Mouse (Mus musculus) frontal cortex, adult (tissue): Measurements from ENCODE around the gene Prkag2.
"Not testable (repeated sequence)": the region's sequence is repeated elsewhere in the genome, so short reads cannot be mapped to it uniquely, and the experiment has no call there.

Experiments used
- ATAC-seq: cut with Nextera tagmentation; 2 replicates; pipeline ENCODE4 v1.9.2; 2017; ENCODE audit warnings: mild to moderate bottlenecking, moderate library complexity, mixed read lengths; ENCODE audit not compliant: low TSS enrichment

Gene Prkag2

DNA sequence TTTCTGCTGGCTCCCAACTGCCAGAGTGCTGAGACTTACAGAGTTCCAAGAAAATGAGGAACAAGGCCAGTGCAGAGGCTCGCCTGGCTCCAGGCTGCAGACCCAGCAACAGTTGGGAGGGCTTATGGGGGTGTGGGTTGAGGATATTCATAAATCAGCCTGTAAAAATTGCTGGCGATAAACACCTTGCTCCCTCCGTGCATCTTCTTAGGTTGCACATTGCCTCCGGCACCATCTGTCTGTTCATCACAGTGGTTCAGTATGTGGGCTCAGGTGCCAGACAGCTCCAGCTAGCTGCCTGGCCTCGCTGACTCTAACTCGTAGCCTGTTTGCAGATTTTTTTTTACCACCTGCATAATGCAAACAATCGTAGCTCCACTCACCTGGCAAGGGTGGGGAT is 13.4 kb downstream of the Prkag2 start:
- peak; percentile 39 for ATAC-seq

DNA sequence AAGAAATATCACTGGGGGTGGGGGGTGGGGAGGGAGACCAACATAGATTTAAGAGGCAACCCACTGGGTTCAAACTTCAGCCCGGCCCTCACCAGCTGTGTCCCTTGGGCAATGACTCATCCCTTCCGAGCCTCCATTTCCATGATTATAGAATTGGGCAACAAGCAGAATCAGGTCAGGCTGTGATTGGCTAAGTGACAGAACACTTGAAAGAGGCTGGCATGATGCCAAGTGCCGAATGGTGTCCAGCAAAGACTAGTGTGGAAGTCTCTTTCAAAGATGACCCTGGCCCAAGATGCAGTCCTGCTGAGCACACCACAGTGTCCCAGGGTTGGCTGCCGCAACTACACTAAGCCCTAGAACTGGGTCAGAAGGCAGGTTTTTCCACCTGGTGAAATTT is 14.2 kb downstream of the Prkag2 start:
- no peak for ATAC-seq

DNA sequence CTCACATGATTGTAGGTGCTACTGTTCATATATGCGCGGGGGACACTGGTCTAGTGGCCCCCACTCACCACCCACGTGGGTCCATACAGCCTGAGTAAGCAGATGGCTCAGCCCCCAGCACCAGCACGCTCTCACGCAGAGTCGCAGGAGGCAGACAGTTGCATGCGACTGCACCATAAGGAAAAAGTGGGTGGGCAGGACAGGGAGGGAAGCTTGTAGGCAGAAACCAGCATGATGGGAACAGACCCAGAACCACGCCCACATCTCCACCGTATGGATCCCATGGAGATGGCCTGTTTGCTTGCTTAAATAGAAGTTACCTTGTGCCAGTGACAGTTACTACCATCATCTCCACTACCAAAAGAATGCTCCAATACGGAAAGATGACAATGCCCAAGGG is 15.3 kb downstream of the Prkag2 start:
- peak; percentile 27 for ATAC-seq

DNA sequence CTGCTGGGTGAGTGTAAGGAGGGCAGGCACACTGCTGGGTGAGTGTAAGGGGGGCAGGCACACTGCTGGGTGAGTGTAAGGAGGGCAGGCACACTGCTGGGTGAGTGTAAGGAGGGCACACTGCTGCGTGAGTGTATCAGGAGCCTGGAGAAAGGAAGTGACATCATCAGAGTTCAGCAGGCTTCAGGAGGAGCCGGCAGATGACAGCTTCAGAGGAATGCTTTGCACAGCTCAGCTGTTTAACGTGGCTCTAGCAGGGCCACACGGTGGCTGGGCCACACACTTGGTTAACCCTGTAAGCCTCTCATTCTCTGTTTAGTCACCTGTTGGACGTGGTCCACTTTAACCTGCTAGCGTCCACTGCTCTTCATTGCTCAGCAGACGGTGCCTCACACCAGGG is 16.6 kb downstream of the Prkag2 start:
- ATAC-seq = no peak

DNA sequence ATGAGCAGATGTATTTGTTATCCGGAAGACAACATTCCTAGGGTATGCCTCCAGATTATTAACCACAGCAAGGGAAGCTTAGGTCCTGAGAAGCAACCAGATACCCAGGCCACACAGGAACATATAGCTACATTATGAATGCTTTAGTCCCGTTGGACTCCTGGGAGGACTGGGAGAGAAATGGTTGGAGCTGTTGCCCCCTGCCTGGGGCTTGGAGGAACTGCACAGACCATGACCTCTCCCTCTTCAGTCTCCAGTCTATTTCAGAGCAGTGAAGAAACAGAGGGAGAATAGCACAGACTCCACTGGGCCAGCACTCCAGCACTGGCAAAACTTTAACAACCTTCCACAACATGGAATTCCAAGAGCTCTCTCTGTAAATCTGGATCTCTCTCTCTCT is 17.9 kb downstream of the Prkag2 start:
- 0 out of 2 replicates have a peak, but pooled peaks have one; percentile 5 for ATAC-seq

DNA sequence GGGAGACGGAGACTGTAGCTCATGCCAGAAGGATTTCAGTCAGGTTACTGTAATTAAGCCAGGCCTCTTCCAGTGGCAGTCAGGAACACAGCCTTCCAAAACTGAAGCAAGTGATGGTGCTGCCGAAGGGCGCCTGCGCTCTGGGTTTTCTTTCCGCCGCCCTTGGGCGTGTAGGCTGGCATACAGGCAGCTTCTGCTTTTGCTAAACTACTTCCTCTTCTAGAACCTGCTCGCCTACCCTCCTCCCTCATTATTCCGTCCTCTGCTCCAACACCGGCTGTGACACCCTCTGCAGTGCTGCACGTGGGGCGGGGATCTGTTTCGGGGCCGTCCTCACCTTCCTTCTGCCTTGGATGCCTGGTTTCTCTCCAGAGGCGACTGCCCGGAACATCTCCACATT is 18.9 kb downstream of the Prkag2 start:
- ATAC-seq = peak; percentile 59

DNA sequence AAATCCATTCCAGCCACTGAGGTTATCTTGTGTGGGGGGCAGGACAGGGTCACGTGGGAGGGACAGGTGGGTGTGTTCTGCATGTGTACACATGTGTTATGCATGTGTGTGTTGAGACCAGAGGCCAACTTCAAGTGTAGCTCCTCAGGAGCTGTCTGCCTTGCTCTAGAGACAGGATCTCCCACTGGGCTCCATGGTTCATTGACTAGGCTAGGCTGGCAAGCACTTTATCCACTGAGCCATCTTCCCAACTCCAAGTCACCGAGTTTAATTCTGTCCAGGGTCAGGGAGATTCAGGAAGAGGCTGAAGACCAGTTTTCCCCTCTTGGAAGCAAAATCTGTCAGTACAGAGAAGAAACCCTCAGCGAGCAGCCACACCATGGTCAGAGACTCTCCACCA is 19.4 kb downstream of the Prkag2 start:
- ATAC-seq = no peak

DNA sequence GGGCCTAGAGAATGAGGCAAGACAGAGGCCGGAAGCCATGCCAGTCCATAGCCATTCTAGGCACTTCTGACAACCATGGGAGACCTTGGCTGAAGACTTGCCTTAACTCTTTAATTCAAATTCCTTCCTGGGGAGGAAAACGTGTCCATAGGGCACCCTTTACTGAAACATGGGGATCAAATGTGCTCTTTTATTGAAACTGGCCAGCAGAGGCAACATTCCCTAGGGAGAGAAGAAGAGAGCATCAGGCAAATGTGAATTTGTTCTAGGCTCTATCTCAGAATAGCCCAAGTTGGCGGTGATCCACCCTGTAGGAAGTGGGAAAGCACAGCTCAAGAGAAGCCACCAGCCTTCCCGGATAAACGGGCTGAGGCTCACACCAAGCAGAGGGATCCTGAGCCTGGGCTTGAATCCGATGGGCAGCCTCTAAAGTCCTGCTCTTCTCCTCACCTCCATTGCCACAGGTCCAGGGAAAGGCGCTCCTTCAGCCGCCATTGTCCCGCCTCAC is 19.9 kb downstream of the Prkag2 start:
- peak; percentile 71 for ATAC-seq

DNA sequence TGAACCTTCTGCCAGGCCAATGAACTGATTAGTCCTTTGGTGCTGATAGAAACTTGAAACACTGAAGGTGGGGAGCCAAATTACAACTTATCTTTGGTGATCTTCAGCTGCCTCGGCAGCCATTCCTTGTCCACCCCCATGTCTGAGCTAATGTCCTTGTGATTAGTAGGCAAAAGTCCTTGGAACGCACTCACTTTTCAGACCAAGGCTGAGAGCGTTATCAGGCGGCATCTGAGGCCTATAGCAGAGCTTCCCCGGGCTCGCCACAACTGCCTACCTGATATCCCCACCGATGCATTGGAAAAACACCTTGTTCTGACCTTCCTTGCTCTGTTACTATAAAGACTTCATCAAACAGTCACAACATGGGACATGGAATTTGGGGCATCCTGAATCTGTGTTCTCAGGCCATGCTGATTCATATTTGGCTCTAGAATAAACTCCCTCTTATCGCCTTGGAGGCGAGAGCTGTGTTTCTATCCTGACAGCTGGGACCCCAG is 20.6 kb downstream of the Prkag2 start:
- no peak for ATAC-seq

DNA sequence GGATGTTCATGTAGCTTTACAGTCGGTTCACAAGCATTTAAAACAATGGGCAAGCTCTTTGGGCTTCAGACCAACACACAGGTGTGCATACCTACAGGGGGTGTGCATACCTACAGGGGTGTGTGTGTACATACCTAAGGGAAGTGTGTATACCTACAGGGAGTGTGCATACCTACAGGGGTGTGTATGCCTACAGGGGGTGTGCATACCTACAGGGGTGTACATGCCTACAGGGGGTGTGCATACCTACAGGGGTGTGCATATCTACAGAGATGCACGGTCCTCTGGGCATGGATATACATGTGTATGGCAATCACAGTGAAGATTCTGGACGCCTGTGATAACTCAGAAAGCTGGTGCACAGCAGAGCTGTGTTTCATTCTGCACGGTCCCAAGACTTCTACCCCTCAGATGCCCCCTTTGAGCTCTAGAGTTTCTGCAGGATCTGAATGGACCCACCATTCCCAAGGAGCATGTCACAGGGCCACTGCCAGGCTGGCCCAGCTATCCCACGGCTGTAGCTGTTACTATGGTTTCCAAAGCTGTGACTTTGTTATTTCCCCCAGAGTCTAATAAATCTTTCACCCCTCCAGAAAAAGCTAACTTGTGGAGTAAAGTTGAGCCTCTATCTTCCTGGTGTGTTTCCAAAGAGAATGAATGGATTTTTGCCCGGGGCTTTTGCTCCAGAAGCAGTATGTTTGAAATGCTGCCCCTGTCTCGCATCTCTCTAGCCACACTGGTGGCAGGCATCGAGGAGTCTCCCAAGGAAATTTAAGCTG is 22.4 kb downstream of the Prkag2 start:
- ATAC-seq = no peak

DNA sequence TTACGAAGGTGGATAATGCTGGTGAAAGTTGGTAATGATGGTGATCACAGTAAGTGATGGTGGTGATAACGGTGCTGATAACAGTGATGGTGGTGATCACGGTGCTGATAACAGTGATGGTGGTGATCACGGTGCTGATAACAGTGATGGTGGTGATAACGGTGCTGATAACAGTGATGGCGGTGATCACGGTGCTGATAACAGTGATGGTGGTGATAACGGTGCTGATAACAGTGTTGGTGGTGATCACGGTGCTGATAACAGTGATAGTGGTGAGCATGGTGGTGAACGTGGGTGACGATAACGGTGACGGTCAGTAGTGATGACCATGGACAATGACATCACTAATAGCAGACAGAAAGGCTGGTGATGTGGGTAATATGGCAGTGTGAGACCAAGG is 23.2 kb downstream of the Prkag2 start:
- ATAC-seq = not testable (repeated sequence)

DNA sequence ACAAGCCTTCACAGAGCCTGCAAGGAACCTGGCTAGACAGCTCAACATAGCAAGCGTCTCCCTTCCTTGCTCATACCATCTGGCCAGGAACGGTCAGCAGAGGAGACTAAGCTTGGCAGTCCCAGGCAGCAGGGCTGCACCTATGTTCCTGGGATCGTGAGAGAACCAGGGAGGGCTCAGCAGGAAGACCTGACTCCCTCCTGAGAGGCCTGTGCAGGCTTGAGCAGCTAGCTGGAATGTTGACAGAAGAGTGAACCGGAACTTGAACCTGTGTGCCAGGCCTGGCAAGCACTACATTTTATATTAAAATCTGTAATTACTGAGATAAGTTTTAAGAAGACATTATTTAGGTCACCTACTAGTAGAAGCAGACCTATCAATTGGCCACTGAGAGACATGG is 24.8 kb downstream of the Prkag2 start:
- no peak for ATAC-seq

DNA sequence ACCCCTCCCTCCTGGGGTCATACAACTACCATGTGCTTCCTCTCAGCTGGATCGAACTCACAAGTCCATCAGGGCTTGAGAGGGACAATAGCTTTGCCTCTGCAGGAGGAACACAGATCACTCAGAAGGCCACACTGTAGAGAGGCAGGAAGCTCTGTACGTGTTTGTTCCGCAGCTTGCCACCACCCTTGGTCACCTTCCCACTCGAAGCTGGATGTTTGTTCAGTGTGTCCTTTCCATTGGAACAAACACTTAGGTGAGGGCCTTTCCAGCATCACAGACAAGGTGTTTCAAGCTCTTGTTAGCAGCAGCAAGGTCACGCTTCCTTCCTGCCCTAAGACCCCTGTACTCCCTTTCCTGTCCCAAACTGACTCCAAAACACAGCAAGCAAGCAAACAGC is 30.6 kb downstream of the Prkag2 start:
- ATAC-seq = no peak

DNA sequence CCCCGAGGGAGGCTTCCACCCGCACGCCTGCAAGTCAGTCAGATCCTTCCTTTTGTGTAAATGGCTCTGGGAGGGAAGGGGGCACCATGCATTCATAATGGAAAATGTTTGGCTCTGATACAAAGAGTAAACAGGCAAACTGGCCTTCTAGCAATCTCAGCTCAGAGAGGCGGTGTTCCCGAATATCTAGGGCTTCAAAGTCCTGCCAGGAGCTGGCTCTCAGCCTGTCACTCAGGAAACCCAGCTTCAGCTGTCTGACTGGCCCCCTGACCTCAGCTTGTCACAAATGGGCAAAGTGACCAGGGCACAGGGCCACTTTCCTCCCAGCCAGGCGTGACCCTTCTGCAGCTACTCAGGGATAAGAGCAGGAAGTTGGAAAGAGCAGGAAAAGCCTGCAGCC is 33.3 kb downstream of the Prkag2 start:
- ATAC-seq = no peak

DNA sequence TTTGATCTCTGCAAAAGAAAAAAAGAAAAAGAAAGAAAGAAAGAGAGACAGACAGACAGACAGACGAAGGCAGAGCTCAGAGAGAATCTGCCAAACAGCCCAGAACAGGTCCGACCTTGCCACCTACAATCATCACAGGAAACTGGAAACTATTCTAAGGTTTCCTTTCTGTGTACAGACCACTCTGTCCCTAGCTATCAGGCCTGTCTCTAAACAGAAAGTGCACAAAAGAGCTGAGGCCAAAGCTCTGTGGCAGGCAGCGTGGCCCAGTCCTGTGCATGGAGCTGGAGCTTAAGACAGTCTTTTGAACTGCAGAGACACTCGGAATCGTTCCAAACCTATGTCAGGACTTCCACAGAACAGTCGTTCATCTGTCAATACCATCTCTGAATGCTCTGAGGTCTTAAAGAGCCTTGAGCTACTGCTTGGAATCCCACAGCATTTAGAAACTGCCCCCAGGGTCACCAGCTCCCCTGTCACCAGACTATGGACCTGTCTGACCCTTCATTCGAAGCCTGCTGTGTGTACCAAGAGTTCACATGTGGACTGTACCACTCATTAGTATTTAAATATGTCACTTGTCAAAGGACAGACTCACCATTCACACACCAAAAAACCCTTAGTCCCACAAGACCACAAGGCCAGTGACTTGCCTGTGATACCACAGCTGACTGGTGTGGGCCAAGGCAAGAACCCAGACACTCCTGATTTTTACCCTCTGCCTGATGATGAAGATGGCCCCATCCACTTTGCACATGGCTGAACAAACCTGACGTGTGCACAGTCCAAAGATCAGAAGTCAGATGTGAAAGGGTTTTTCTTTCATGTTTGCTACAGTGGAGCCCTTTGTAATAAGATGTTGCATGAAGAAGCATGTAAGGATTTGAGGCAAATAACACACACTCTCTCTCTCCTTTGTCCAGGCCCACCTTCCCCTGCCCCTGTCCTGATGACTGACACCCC is 35.9 kb downstream of the Prkag2 start:
- no peak for ATAC-seq

DNA sequence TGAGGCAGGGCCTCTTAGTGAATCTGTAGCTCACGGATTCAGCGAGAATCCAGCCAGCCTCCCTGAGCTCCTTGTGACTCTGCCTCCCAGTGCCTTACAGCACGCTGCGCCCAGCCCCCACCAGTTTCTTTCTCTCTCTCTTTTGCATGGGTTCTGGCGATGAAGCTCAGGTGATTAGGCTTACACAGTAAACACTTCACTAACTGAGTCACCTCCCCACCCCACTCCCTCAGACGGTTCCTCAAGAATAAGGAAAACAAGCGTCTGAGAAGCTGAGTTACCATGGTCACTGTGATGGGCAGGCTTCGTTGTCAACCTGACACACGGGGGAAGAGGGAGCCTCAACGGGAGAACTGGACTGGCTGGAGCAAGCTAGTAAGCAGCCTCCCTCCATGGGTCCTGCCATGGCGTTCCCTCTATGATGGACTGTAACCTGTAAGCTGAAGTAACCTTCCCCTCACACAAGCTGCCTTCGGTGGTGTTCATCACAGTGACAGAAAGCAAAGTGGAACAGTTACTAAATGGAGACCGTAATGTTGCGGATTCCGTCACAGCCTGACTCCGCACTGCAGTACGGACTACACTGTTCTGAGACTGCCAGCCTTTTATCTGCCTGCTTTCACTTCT is 37.8 kb downstream of the Prkag2 start:
- peak; percentile 14; the same call in 1 of the 2 replicates for ATAC-seq

DNA sequence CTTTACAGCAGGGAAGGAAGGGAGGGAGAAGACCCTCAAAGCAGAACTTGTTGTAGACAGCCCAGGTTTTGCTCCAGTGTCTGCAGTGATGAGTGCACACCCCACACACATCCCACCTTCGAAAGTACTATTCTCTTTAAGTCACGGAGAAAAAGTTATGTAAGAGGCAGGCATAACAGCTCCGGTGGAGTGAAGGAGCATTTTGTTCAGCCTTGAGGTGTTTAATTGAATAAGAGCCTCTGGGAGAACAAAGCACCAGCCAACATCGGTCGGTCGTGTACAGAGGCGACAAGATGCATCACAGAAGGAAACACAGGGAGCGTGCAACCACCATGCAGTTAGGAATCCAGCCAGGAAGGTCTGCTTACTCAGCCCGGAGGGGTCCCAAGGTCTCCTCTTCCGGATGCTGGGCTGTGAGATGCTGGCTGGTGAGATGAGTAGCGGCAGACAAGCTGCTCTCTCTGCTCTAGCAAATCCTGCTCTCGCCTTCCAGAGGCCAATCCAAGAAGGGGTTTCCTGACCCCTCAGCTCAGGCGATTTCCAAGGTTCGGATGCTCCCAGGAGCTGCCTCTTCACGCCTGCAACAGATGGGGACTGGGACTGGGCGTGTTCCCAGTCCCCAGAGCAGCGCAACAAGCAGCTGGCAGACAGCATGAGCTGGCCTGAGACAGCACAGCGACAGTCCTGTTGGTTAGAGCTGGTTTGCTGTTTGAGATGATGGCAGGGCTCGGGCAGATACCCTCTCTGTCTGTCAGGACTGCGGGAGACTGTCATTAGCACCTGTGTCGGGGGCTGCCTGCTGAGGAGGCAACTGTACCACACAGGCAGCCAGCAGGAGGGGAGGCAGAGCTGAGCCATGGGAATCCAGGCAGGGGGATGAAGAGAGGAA is 41.3 kb downstream of the Prkag2 start:
- peak; percentile 46 for ATAC-seq

DNA sequence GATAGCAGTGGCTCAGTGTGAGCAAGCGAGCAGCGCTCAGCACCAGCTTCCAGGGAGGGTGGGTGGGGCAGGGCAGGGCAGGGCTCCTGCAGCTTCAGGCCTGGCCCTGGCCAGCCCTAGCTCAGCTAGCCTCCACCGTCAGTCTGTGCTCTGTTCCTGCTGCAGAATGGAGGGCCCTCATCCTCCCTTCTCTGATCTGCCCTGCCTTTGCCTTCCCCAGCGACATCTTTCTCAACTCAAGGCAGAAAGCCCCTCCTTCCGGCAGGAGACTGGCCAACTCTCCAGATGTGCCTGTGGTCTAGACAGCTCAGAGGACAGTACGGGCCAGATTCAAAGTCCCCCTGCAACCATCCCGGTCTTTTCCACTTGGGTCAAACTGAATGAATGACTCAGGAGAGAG is 42.0 kb downstream of the Prkag2 start:
- no peak for ATAC-seq

DNA sequence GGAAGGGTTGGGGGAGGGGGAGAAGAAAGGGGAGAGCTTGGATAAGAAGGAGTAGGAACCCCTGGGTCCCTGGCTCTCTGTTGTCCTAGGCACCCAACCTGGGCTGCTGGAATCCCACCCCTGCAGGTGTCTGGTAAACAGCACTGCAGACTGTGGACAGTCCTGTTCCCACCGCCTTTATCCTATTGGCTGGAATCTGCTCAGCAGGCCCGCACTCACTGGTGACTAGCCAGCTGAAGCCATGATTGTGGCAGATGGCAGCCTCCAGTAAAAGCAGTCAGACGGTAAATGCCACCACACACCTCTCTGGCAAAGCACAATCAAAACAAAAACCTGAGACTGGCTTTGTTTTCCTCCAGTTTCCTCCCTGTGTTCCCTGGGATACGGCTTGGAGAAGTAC is 45.2 kb downstream of the Prkag2 start:
- ATAC-seq = no peak

DNA sequence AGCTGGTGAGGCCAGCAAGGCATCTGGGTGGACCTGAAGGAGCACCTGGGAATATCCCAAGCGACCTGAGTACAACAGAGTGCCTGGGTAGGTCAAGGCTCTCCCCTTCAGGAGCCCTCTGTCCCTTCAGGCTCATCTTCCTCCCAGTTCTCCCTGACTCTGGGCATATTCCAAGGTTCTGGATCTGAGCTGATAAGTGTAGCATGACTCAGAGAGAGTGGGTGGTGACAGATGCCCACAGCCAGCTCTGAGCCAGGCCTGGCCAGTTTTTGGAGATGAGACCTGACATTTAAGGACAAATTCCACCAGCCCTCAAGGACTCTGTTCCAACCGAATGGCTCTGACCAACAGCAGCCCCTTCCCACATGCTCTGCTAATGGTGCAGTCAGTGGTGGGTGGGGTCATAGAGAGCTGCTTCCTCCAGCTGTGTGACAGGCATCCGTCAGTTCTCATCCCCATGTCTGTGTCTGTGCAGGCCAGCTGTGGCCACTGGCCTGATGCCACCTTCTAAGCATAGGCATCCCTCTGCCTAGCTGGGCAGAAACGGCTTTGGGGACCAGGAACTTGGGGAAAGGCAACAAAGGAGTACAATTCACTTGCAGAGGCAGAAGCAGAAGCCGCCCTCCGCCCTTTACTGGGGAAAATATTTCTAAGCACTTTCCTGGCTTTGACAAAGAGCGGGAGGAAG is 46.3 kb downstream of the Prkag2 start:
- peak; percentile 66 for ATAC-seq
